Mouse (Mus musculus): ENCODE data around the gene Crx. TPM values are rescaled to one million over a fixed set of nuclear protein-coding genes. Genes with fewer than 3 reads are reported as not detected.
"Not testable (repeated sequence)": the region's sequence is repeated elsewhere in the genome, so short reads cannot be mapped to it uniquely, and the experiment has no call there.

The Crx gene
- 0.16 TPM in 1 of 2 replicates, not detected in the other for polyA plus RNA-seq (2015; fragmentation: Nextera tagmentation; extraction: Ambion mirVana)

- H3K4me3 ChIP-seq: no peak within 1 kb of the TSS
- no peak for ATAC-seq (ENCODE audit: low FRiP score, low read depth)
- no peaks in the 10 kb centered on the region for H3K27me3 ChIP-seq
- H3K36me3 ChIP-seq: no peaks in the 10 kb centered on the region
- H3K9ac ChIP-seq: no peak within 1 kb of the TSS
- no peak within 1 kb of the TSS for H3K4me2 ChIP-seq
- 48% methylated on average over 4 of the region's 4 CpGs for WGBS
- H3K27ac ChIP-seq (replicated peaks): no peak within 1 kb of the TSS
- H3K9me3 ChIP-seq: no peaks in the 10 kb centered on the region
- H3K4me1 ChIP-seq (replicated peaks): no peaks in the 10 kb centered on the region
Observed at GRCm38 (mm10) chr7:15879756-15880155, at the start of gene Crx. TSS of gene Crx (minus strand) at chr7:15879968.

GRCm38 (mm10) chr7:15922220-15922773 lies 42.5 kb upstream of the Crx start, which contains the start of gene Selenow:
TSS of gene Selenow (minus strand) at chr7:15922402.
- H3K9ac ChIP-seq: peak within 1 kb of the TSS; percentile 66
- peaks cover 28% of the 10 kb centered on the region for H3K4me1 ChIP-seq (replicated peaks)
- peak within 1 kb of the TSS; percentile 91 for H3K27ac ChIP-seq (replicated peaks)
- peak within 1 kb of the TSS; percentile 79 for H3K4me2 ChIP-seq
- no peaks in the 10 kb centered on the region for H3K27me3 ChIP-seq
- ATAC-seq (ENCODE audit: low FRiP score, low read depth): peak; percentile 95
- H3K9me3 ChIP-seq: no peaks in the 10 kb centered on the region
- peaks cover 25% of the 10 kb centered on the region for H3K36me3 ChIP-seq
- peak within 1 kb of the TSS; percentile 63 for H3K4me3 ChIP-seq
- whole genome bisulfite sequencing: under 1% methylated on average over 33 of the region's 33 CpGs

- no peaks in the 10 kb centered on the region for H3K9me3 ChIP-seq
- H3K4me2 ChIP-seq: peak overlapping the region; percentile 79
- H3K4me1 ChIP-seq (replicated peaks): peaks cover 28% of the 10 kb centered on the region
- H3K4me3 ChIP-seq: peak overlapping the region; percentile 63
- H3K27me3 ChIP-seq: no peaks in the 10 kb centered on the region
- H3K27ac ChIP-seq (replicated peaks): peak overlapping the region; percentile 91
- ATAC-seq (ENCODE audit: low FRiP score, low read depth): peak; percentile 44
- under 1% methylated on average over 10 of the region's 10 CpGs for WGBS
- H3K9ac ChIP-seq: peak overlapping the region; percentile 66
- peaks cover 30% of the 10 kb centered on the region for H3K36me3 ChIP-seq
Observed at GRCm38 (mm10) chr7:15921796-15922195, 42.0 kb upstream of the Crx start.

- 86% methylated on average over 6 of the region's 6 CpGs for WGBS
- no peaks in the 10 kb centered on the region for H3K9me3 ChIP-seq
- no peaks in the 10 kb centered on the region for H3K27me3 ChIP-seq
- H3K27ac ChIP-seq (replicated peaks): no peak overlapping the region
- no peak for ATAC-seq (ENCODE audit: low FRiP score, low read depth)
- peak overlapping the region; percentile 66 for H3K9ac ChIP-seq
- peak overlapping the region; percentile 63 for H3K4me3 ChIP-seq
- peak overlapping the region; percentile 79 for H3K4me2 ChIP-seq
- peaks cover 33% of the 10 kb centered on the region for H3K36me3 ChIP-seq
- H3K4me1 ChIP-seq (replicated peaks): peaks cover 28% of the 10 kb centered on the region
Observed at GRCm38 (mm10) chr7:15920645-15921190, 41.0 kb upstream of the Crx start.

DNA sequence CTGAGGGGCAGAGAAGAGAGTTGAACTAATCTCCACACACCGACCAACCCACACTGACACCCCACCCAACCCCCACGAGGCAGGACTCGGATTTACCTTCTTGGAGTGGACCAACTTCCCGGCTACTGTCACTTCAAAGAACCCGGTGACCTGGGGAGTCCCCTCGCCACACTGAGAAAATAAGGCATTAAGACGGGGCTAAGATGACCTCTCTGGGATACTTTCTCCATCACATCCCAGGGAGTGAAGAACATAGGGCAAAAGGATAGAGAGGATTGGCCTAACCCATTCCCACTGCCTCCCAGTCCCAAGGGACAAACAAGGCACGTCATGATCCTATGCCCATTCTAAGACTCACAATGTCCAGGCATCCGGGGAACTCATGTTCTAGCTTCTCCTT lies 40.2 kb upstream of the Crx start:
- 94% methylated on average over 9 of the region's 9 CpGs for WGBS

DNA sequence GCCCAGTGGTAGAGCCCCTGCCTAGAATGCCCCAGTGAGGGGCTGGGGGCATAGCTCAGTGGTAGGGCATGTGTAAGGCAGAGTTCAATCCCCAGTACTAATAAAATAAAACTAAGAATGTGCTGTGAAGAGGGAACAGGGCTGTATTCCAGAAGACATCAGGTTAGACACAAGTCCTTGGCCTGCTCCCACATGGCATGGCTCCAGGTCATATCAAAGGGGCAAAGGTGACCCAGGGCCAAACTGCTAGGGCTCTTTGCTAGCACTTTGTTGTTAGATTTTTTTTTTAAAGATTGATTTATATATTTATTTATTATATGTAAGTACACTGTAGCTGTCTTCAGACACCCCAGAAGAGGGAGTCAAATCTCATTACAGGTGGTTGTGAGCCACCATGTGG lies 38.6 kb upstream of the Crx start:
- peaks cover 33% of the 10 kb centered on the region for H3K36me3 ChIP-seq
- no peak for ATAC-seq (ENCODE audit: low FRiP score, low read depth)
- no peak overlapping the region for H3K4me3 ChIP-seq
- H3K4me1 ChIP-seq (replicated peaks): peaks cover 28% of the 10 kb centered on the region
- H3K4me2 ChIP-seq: no peak overlapping the region
- H3K9ac ChIP-seq: no peak overlapping the region
- no peak overlapping the region for H3K27ac ChIP-seq (replicated peaks)
- no peaks in the 10 kb centered on the region for H3K27me3 ChIP-seq
- H3K9me3 ChIP-seq: no peaks in the 10 kb centered on the region

More for the DNA sequence above, 40.2 kb upstream of the Crx start:
- H3K27me3 ChIP-seq: no peaks in the 10 kb centered on the region
- 0 out of 2 replicates have a peak overlapping the region, but pooled peaks have one; percentile 66 for H3K9ac ChIP-seq
- H3K4me1 ChIP-seq (replicated peaks): peaks cover 28% of the 10 kb centered on the region
- H3K4me3 ChIP-seq: peak overlapping the region; percentile 63
- peak overlapping the region; percentile 79 for H3K4me2 ChIP-seq
- H3K27ac ChIP-seq (replicated peaks): no peak overlapping the region
- no peaks in the 10 kb centered on the region for H3K9me3 ChIP-seq
- no peak for ATAC-seq (ENCODE audit: low FRiP score, low read depth)
- H3K36me3 ChIP-seq: peaks cover 33% of the 10 kb centered on the region

GRCm38 (mm10) chr7:15916996-15917395 lies 37.2 kb upstream of the Crx start:
- Histone ChIP-seq H3K9me3 (no peaks in the 10 kb centered on the region), H3K27me3 (no peaks in the 10 kb centered on the region), H3K36me3 (peaks cover 33% of the 10 kb centered on the region), H3K27ac (replicated peaks) (no peak overlapping the region), H3K4me3 (no peak overlapping the region), H3K4me1 (replicated peaks) (peaks cover 22% of the 10 kb centered on the region), H3K9ac (no peak overlapping the region), H3K4me2 (no peak overlapping the region)
- WGBS: 81% methylated on average over 4 of the region's 4 CpGs
- ATAC-seq (ENCODE audit: low FRiP score, low read depth): no peak

DNA sequence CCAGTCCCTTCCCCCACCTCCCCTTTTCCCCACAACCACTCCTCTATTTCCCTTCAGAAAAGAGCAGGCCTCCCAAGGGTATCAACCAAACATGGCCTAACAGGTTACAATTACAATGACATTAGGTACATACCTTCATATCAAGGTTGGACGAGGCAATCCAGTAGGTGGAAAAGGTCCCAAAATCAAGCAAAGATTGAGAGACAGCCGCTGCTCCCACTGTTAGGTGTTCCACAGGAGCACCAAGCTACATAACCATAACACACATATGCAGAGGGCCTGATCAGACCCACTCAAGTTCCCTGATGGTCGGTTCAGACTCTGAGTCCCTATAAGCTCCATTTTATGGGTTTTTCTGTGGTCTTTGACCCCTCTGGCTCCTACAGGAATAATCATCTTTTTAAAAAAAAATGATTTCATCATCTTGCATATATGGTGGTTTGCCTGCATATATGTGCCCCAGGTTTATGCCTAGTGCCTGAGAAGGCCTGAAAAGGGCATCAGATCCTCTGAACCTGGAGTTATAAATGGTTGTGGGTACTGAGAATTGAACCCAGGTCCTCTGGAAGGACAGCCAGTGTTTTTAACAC lies 36.5 kb upstream of the Crx start:
- 92% methylated on average over 3 of the region's 3 CpGs for WGBS

GRCm38 (mm10) chr7:15915695-15916094 lies 35.9 kb upstream of the Crx start:
- H3K4me2 ChIP-seq; H3K27me3 ChIP-seq; H3K9me3 ChIP-seq; ATAC-seq (ENCODE audit: low FRiP score, low read depth); H3K9ac ChIP-seq; H3K27ac ChIP-seq (replicated peaks); H3K4me3 ChIP-seq: not testable (repeated sequence)
- 93% methylated on average over 4 of the region's 4 CpGs for WGBS
- peaks cover 13% of the 10 kb centered on the region for H3K4me1 ChIP-seq (replicated peaks)
- H3K36me3 ChIP-seq: peaks cover 33% of the 10 kb centered on the region

More for the DNA sequence above, 36.5 kb upstream of the Crx start:
- Histone ChIP-seq H3K27me3 (no peaks in the 10 kb centered on the region), H3K36me3 (peaks cover 33% of the 10 kb centered on the region), H3K9me3 (no peaks in the 10 kb centered on the region), H3K4me2 (no peak overlapping the region), H3K4me3 (no peak overlapping the region), H3K9ac (no peak overlapping the region), H3K4me1 (replicated peaks) (peaks cover 18% of the 10 kb centered on the region), H3K27ac (replicated peaks) (no peak overlapping the region)
- ATAC-seq (ENCODE audit: low FRiP score, low read depth): no peak

GRCm38 (mm10) chr7:15914751-15915150 lies 35.0 kb upstream of the Crx start:
- H3K27me3 ChIP-seq: no peaks in the 10 kb centered on the region
- H3K9me3 ChIP-seq: no peaks in the 10 kb centered on the region
- no peak for ATAC-seq (ENCODE audit: low FRiP score, low read depth)
- 87% methylated on average over 2 of the region's 2 CpGs for WGBS
- H3K27ac ChIP-seq (replicated peaks): no peak overlapping the region
- no peak overlapping the region for H3K9ac ChIP-seq
- H3K4me3 ChIP-seq: no peak overlapping the region
- peaks cover 4% of the 10 kb centered on the region; the same call in 1 of the 2 replicates for H3K4me1 ChIP-seq (replicated peaks)
- H3K36me3 ChIP-seq: peaks cover 26% of the 10 kb centered on the region
- no peak overlapping the region for H3K4me2 ChIP-seq

- Histone ChIP-seq H3K9me3 (no peaks in the 10 kb centered on the region), H3K27me3 (no peaks in the 10 kb centered on the region), H3K36me3 (peaks cover 21% of the 10 kb centered on the region), H3K27ac (replicated peaks) (no peak overlapping the region), H3K4me3 (no peak overlapping the region), H3K4me2 (no peak overlapping the region), H3K9ac (no peak overlapping the region), H3K4me1 (replicated peaks) (no peaks in the 10 kb centered on the region)
- 36% methylated on average over 2 of the region's 2 CpGs for WGBS
- no peak for ATAC-seq (ENCODE audit: low FRiP score, low read depth)
Observed at GRCm38 (mm10) chr7:15914252-15914651, 34.5 kb upstream of the Crx start.

DNA sequence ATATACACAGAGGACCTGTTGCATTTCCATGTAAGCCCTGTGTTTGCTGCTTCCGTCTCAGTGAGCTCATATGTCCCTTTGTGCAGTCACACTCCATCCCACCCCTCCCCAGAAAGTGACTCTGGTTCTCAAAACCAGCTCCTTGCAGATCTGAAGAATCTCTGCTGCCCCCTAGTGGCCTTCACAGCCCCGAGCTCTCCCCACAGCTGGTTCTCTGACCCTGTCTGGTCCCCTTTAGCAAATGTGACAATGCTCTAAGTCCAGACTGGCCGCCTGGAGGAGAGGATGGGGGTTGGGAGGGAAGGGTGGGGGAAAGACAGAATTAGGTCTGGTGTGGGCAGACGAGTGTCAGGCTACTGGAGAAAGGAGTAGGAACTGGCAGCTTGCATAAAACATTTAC lies 32.4 kb upstream of the Crx start:
- Histone ChIP-seq H3K9ac (no peak overlapping the region), H3K4me2 (no peak overlapping the region), H3K27ac (replicated peaks) (no peak overlapping the region), H3K4me3 (no peak overlapping the region), H3K36me3 (peaks cover 7% of the 10 kb centered on the region), H3K4me1 (replicated peaks) (no peaks in the 10 kb centered on the region), H3K9me3 (no peaks in the 10 kb centered on the region), H3K27me3 (no peaks in the 10 kb centered on the region)
- 1% methylated on average over 4 of the region's 4 CpGs for WGBS
- ATAC-seq (ENCODE audit: low FRiP score, low read depth): peak; percentile 46; the same call in 1 of the 2 replicates
